Mouse (Mus musculus) heart, postnatal 0 days (tissue): Measurements from ENCODE around the gene Mamdc4. TPM values are rescaled to one million over a fixed set of nuclear protein-coding genes. Genes with fewer than 3 reads are reported as not detected.

ENCODE experiments used
- ATAC-seq: fragments of 200-750 bp; cut with Nextera tagmentation; 2 replicates; pipeline ENCODE4 v1.8.0; 2017; ENCODE audit warnings: low read depth, moderate number of reproducible peaks, moderate library complexity; ENCODE audit not compliant: insufficient read depth
- DNase-seq: peaks from one replicate; pipeline ENCODE4 v3.0.0-alpha.2; 2016; ENCODE audit warnings: low spot score
- H3K27ac ChIP-seq: fragments of 300-500 bp; sonication (generic); 2 replicates; pipeline ENCODE4 v1.5.1; 2014; ENCODE audit warnings: low read depth, mild to moderate bottlenecking
- H3K27me3 ChIP-seq: fragments of 300-500 bp; sonication (generic); 2 replicates; pipeline ENCODE4 v1.6.1; 2014; ENCODE audit warnings: low read length, mixed read lengths; ENCODE audit not compliant: control insufficient read depth, insufficient read depth
- H3K36me3 ChIP-seq: fragments of 300-500 bp; sonication (generic); replicated peaks from 2 replicates; pipeline ENCODE4 v1.6.1; 2014; ENCODE audit warnings: low read length, mixed read lengths; ENCODE audit not compliant: control insufficient read depth, insufficient read depth
- H3K4me1 ChIP-seq: fragments of 300-500 bp; sonication (generic); 2 replicates; pipeline ENCODE4 v1.6.1; 2014; ENCODE audit warnings: antibody characterized with exemption; ENCODE audit not compliant: control insufficient read depth, insufficient read depth
- H3K4me2 ChIP-seq: fragments of 300-500 bp; sonication (generic); 2 replicates; pipeline ENCODE4 v1.6.1; 2014; ENCODE audit warnings: low read depth, mild to moderate bottlenecking, low read length, moderate library complexity
- H3K4me3 ChIP-seq: fragments of 300-500 bp; sonication (generic); 2 replicates; pipeline ENCODE4 v1.5.1; 2014; ENCODE audit warnings: low read depth, low read length
- H3K9ac ChIP-seq: fragments of 300-500 bp; sonication (generic); replicated peaks from 2 replicates; pipeline ENCODE4 v1.6.1; 2014; ENCODE audit warnings: low read depth, low read length, mixed read lengths
- H3K9me3 ChIP-seq: fragments of 300-500 bp; sonication (generic); replicated peaks from 2 replicates; pipeline ENCODE4 v1.6.1; 2016; ENCODE audit warnings: low read length; ENCODE audit not compliant: control insufficient read depth
- CTCF ChIP-seq: IDR thresholded peaks from 2 replicates; pipeline ENCODE4 v1.5.1; 2016; ENCODE audit warnings: antibody characterized with exemption, control low read depth, low read depth
- EP300 ChIP-seq: IDR thresholded peaks from 2 replicates; pipeline ENCODE4 v1.6.1; 2016; ENCODE audit warnings: antibody characterized with exemption, low read depth
- WGBS: fragments of 180-500 bp; shearing (Covaris S2); extraction: QIAGEN DNeasy Blood & Tissue Kit; methylation state at CpG from one replicate; pipeline ENCODE4 v1.1.7; 2014; 5-methylcytosine and 5-hydroxymethylcytosine counted together
- polyA plus RNA-seq: library from polyadenylated mRNA; unstranded; fragments of >200 nt; fragmentation: Nextera tagmentation; extraction: Ambion mirVana; gene quantifications from 2 replicates; pipeline ENCODE4 v1.2.1, GENCODE M21; 2015
- total RNA-seq: library from RNA; depleted of rRNA; stranded (reverse); fragments of >200 nt; gene quantifications from 2 replicates; pipeline ENCODE4 v1.2.3, GENCODE M21; 2014; ENCODE audit warnings: low replicate concordance

Mamdc4 gene
- total and polyA plus RNA-seq, 2 experiments from 2014 or later: 0.14 to 1.7 TPM

DNA sequence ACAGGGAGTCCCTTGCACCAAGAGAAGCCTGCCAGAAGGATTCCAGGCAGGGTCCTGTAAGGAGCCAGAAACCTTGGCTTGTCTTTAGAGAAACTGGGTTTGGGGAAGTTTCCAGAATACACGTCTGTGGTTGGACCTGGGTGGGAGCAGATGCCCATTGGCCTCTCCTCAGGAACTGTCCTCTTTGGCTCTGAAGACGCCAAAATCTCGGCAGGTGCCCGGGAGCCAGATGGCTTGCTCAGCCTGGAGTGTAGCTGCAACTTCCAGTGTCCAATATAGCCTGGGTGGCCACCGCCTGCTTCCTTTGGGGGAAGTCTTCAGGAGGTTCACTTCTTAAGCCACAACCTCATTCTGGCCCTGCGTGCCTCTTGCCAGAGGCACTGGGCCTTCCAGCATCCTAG lies 7.3 kb upstream of the Mamdc4 start:
- no peak for TF ChIP-seq EP300
- TF ChIP-seq CTCF: no peak
- WGBS: 20% methylated on average over 6 of the region's 6 CpGs
- Histone ChIP-seq H3K4me1 (peaks cover 35% of the 10 kb centered on the region), H3K4me3 (no peak overlapping the region), H3K27ac (no peak overlapping the region), H3K27me3 (peaks cover 45% of the 10 kb centered on the region), H3K9me3 (no peaks in the 10 kb centered on the region), H3K4me2 (peak overlapping the region; percentile 66), H3K9ac (no peak overlapping the region), H3K36me3 (peaks cover 29% of the 10 kb centered on the region)
- 0 out of 2 replicates have a peak, but pooled peaks have one; percentile 0 for ATAC-seq
- DNase-seq: no peak

- TF ChIP-seq CTCF: peak; percentile 91
- TF ChIP-seq EP300: no peak
- Histone ChIP-seq H3K9me3 (no peaks in the 10 kb centered on the region), H3K27me3 (peaks cover 50% of the 10 kb centered on the region), H3K4me3 (peak within 1 kb of the TSS; percentile 39), H3K4me2 (peak within 1 kb of the TSS; percentile 66), H3K27ac (no peak within 1 kb of the TSS), H3K4me1 (peaks cover 32% of the 10 kb centered on the region; the same call in 1 of the 2 replicates), H3K9ac (no peak within 1 kb of the TSS), H3K36me3 (peaks cover 24% of the 10 kb centered on the region)
- ATAC-seq: peak; percentile 75
- DNase-seq: peak; percentile 77
- 5% methylated on average over 19 of the region's 19 CpGs for WGBS
These were observed 6.7 kb upstream of the Mamdc4 start, which contains the start of gene Ajm1 for GRCm38 (mm10) chr2:25581294-25581864. Ajm1 (minus strand) TSS chr2:25581757.

DNA sequence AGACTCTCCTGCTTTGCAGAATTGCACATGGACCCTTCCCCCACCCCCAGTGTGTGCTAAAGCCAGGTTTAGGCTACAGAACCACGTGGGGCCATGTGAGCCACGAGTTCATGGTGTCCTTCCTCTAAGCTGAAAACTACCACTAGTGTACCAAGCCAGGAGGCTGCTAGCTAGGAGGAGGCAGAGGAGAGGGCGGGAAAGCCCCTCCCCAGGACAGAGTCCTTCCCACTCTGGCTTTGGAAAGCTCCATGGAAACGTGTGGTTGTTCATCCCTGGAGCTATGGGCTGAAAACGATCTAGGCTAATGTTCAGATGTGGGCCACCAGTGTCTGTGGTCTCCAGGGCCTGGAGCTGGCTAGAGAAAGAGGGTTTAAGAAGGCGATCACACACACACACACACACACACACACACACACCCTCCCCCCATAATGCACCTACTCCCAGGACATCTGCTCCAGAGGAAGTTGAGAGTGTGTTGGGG lies 6.0 kb upstream of the Mamdc4 start:
- no peak overlapping the region for H3K9ac ChIP-seq
- DNase-seq (no peak), ATAC-seq (no peak)
- H3K27ac ChIP-seq: no peak overlapping the region
- peaks cover 35% of the 10 kb centered on the region for H3K4me1 ChIP-seq
- no peak overlapping the region for H3K4me3 ChIP-seq
- 43% methylated on average over 6 of the region's 6 CpGs for WGBS
- no peaks in the 10 kb centered on the region for H3K9me3 ChIP-seq
- H3K4me2 ChIP-seq: no peak overlapping the region
- peaks cover 23% of the 10 kb centered on the region for H3K36me3 ChIP-seq
- TF ChIP-seq EP300 (no peak), CTCF (no peak)
- H3K27me3 ChIP-seq: peaks cover 55% of the 10 kb centered on the region

- Histone ChIP-seq H3K36me3 (peaks cover 22% of the 10 kb centered on the region), H3K9ac (no peak overlapping the region), H3K4me3 (peak overlapping the region; percentile 29), H3K27ac (no peak overlapping the region), H3K4me1 (peaks cover 38% of the 10 kb centered on the region), H3K9me3 (no peaks in the 10 kb centered on the region), H3K27me3 (peaks cover 55% of the 10 kb centered on the region), H3K4me2 (peak overlapping the region; percentile 38)
- 6% methylated on average over 27 of the region's 27 CpGs for WGBS
- TF ChIP-seq EP300 (no peak), CTCF (peak; percentile 45)
- ATAC-seq: no peak
- no peak for DNase-seq
These were observed 5.3 kb upstream of the Mamdc4 start for GRCm38 (mm10) chr2:25579737-25580460.

- Histone ChIP-seq H3K36me3 (peaks cover 14% of the 10 kb centered on the region), H3K4me3 (peak overlapping the region; percentile 29), H3K9me3 (no peaks in the 10 kb centered on the region), H3K27ac (no peak overlapping the region), H3K27me3 (peaks cover 55% of the 10 kb centered on the region), H3K9ac (no peak overlapping the region), H3K4me1 (peaks cover 38% of the 10 kb centered on the region), H3K4me2 (peak overlapping the region; percentile 38)
- no peak for DNase-seq
- no peak for ATAC-seq
- TF ChIP-seq CTCF: no peak
- TF ChIP-seq EP300: no peak
- WGBS: 4% methylated on average over 71 of the region's 77 CpGs
These were observed 4.4 kb upstream of the Mamdc4 start for GRCm38 (mm10) chr2:25578796-25579736.
